Mouse (Mus musculus): Measurements from ENCODE around the gene Vmn1r175. TPM values are rescaled to one million over a fixed set of nuclear protein-coding genes. Genes with fewer than 3 reads are reported as not detected.

The Vmn1r175 gene
- polyA plus RNA-seq (2014; fragmentation: Illumina TruSeq; extraction: RNeasy Lipid Tissue Mini Kit (QIAGEN cat#74804); ENCODE audit: low read depth, low replicate concordance) = not detected

DNA sequence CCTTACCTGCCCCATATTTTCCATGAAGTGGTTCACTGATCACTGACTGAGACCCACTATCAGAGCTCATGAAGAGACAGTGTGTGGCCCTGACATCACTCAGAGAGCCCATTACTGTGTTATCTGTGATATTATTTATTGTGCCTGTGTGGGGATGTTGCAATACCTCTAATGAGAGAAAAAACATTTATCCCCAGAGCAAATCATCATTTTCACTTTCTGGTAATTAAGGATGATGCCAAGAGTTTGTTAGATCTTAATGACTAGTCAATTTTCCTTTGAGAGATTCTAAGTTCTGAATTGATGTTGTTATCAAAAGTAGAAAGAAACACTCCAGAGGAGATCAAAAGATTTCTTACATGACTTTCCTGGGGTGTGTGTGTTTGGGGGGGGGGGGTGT is at the start of gene Vmn1r175:
TSS of gene Vmn1r175 (minus strand) at position 101 of the 400 bp plus-strand sequence.

GRCm38 (mm10) chr7:23837272-23837671 is 26.8 kb upstream of the Vmn1r175 start, which contains the start of gene Vmn1r176:
Vmn1r176 (minus strand) TSS chr7:23837372.

Other genes with a start within 250 kb of the Vmn1r175 start
- not detected for gene Vmn1r169, start 235.1 kb downstream of the Vmn1r175 start, polyA plus RNA-seq (2014; fragmentation: Illumina TruSeq; extraction: RNeasy Lipid Tissue Mini Kit (QIAGEN cat#74804); ENCODE audit: low read depth, low replicate concordance)
- gene Vmn1r170, start 204.5 kb downstream of the Vmn1r175 start, polyA plus RNA-seq (2014; fragmentation: Illumina TruSeq; extraction: RNeasy Lipid Tissue Mini Kit (QIAGEN cat#74804); ENCODE audit: low read depth, low replicate concordance) = not detected
- not detected for gene Vmn1r171, start 179.9 kb downstream of the Vmn1r175 start, polyA plus RNA-seq (2014; fragmentation: Illumina TruSeq; extraction: RNeasy Lipid Tissue Mini Kit (QIAGEN cat#74804); ENCODE audit: low read depth, low replicate concordance)
- not detected for gene Vmn1r172, start 152.3 kb downstream of the Vmn1r175 start, polyA plus RNA-seq (2014; fragmentation: Illumina TruSeq; extraction: RNeasy Lipid Tissue Mini Kit (QIAGEN cat#74804); ENCODE audit: low read depth, low replicate concordance)
- gene Vmn1r173, start 109.9 kb downstream of the Vmn1r175 start, polyA plus RNA-seq (2014; fragmentation: Illumina TruSeq; extraction: RNeasy Lipid Tissue Mini Kit (QIAGEN cat#74804); ENCODE audit: low read depth, low replicate concordance) = not detected
- not detected for gene Vmn1r174, start 58.4 kb downstream of the Vmn1r175 start, polyA plus RNA-seq (2014; fragmentation: Illumina TruSeq; extraction: RNeasy Lipid Tissue Mini Kit (QIAGEN cat#74804); ENCODE audit: low read depth, low replicate concordance)
- gene Vmn1r176, start 26.7 kb upstream of the Vmn1r175 start, polyA plus RNA-seq (2014; fragmentation: Illumina TruSeq; extraction: RNeasy Lipid Tissue Mini Kit (QIAGEN cat#74804); ENCODE audit: low read depth, low replicate concordance) = not detected
- gene Vmn1r177, start 55.8 kb upstream of the Vmn1r175 start, polyA plus RNA-seq (2014; fragmentation: Illumina TruSeq; extraction: RNeasy Lipid Tissue Mini Kit (QIAGEN cat#74804); ENCODE audit: low read depth, low replicate concordance) = not detected
- gene Vmn1r178, start 81.4 kb upstream of the Vmn1r175 start, polyA plus RNA-seq (2014; fragmentation: Illumina TruSeq; extraction: RNeasy Lipid Tissue Mini Kit (QIAGEN cat#74804); ENCODE audit: low read depth, low replicate concordance) = not detected
- gene Vmn1r179, start 116.3 kb upstream of the Vmn1r175 start, polyA plus RNA-seq (2014; fragmentation: Illumina TruSeq; extraction: RNeasy Lipid Tissue Mini Kit (QIAGEN cat#74804); ENCODE audit: low read depth, low replicate concordance) = not detected
- gene Vmn1r180, start 140.0 kb upstream of the Vmn1r175 start, polyA plus RNA-seq (2014; fragmentation: Illumina TruSeq; extraction: RNeasy Lipid Tissue Mini Kit (QIAGEN cat#74804); ENCODE audit: low read depth, low replicate concordance) = not detected
- gene Vmn1r181, start 164.0 kb upstream of the Vmn1r175 start, polyA plus RNA-seq (2014; fragmentation: Illumina TruSeq; extraction: RNeasy Lipid Tissue Mini Kit (QIAGEN cat#74804); ENCODE audit: low read depth, low replicate concordance) = not detected
- gene V1rd19, start 191.0 kb upstream of the Vmn1r175 start, polyA plus RNA-seq (2014; fragmentation: Illumina TruSeq; extraction: RNeasy Lipid Tissue Mini Kit (QIAGEN cat#74804); ENCODE audit: low read depth, low replicate concordance) = not detected
- not detected for gene Vmn1r183, start 242.6 kb upstream of the Vmn1r175 start, polyA plus RNA-seq (2014; fragmentation: Illumina TruSeq; extraction: RNeasy Lipid Tissue Mini Kit (QIAGEN cat#74804); ENCODE audit: low read depth, low replicate concordance)

Data from kidney, adult 10 weeks (tissue).